10 mouse cellular contexts compared by ENCODE assay signal in the genomic region with DNA sequence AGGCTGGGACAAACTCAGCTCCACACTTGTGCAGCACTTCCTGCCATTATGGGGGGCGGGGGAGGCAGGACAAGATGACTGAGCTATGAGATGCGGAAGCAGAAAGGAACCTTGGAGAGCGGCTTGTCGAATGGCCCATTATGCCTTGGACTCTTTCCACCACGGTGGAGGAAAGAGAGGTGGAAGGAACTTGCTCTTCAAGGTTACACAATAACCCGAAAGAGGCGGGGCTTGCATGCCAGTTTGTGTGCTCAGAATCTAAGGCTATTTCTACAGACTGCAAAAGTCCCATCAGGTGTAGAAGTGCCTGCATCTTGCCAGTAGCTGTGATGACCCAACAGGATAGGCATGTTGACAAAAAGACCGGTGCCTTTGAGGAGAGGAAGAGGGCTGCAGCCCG.
DNase-seq lines count a peak whose midpoint lies in the region; ATAC-seq lines count a peak whose summit lies in the region.
"Had no signal": no experiment of that assay in that cellular context is flagged by ENCODE, and none has a peak within 500 bp of the region (broad histone marks: within the 10 kb centered on the region; RNA-seq: fewer than 3 reads in every experiment).

No protein-coding gene starts in this region.

- 51% methylated on average over 9 of the region's 9 CpGs for WGBS in stomach, embryonic 15.5 days

- ATAC-seq in stomach, embryonic 15.5 days (ENCODE audit: insufficient read depth, low FRiP score, low read depth) = peak; percentile 57

- no peaks in the 10 kb centered on the region for H3K27me3 ChIP-seq in stomach, embryonic 15.5 days (replicated peaks)

- H3K4me2 ChIP-seq in stomach, embryonic 15.5 days = no peak overlapping the region

- H3K36me3 ChIP-seq in stomach, embryonic 15.5 days = no peaks in the 10 kb centered on the region

- no peak overlapping the region for H3K4me3 ChIP-seq in stomach, embryonic 15.5 days (replicated peaks)
- H3K4me3 ChIP-seq: myocyte had no signal

- H3K27ac ChIP-seq in stomach, embryonic 15.5 days = peak overlapping the region; percentile 61; the same call in 1 of the 2 replicates

- peak; percentile 69 to 90 for DNase-seq in adrenal gland, adult (ENCODE audit: inconsistent age in 2 of 2, low spot score in 1 of 2)
- no peak for DNase-seq in adrenal gland, adult 18-20 months (ENCODE audit: low spot score in 2 of 2)
- DNase-seq in ovary, adult 18-20 months (ENCODE audit: low spot score) = peak; percentile 9
- DNase-seq in ovary, postnatal 10 days (ENCODE audit: low spot score) = no peak
- peak; percentile 71 for DNase-seq in kidney, postnatal 10 days
- DNase-seq in spleen, postnatal 14 days (ENCODE audit: low spot score in 2 of 2) = no peak
- DNase-seq in gastrocnemius, postnatal 10 days = no peak
- DNase-seq: thymus, postnatal 25 days had no signal

- peaks cover 20% of the 10 kb centered on the region; the same call in 1 of the 2 replicates for H3K4me1 ChIP-seq in stomach, embryonic 15.5 days

- H3K9me3 ChIP-seq in stomach, embryonic 15.5 days = no peaks in the 10 kb centered on the region

- H3K9ac ChIP-seq in stomach, embryonic 15.5 days = no peak overlapping the region

Comparison
In these comparisons a context has a peak if more than half of its experiments do, and no peak if none do; other contexts are left out.
1. DNase-seq: peak in adrenal gland, adult (2 of 2), ovary, adult 18-20 months (single experiment) and kidney, postnatal 10 days (single experiment); none in adrenal gland, adult 18-20 months (0 of 2), ovary, postnatal 10 days (single experiment), spleen, postnatal 14 days (0 of 2) and gastrocnemius, postnatal 10 days (single experiment).